ENCODE assay signal across 10 mouse cellular contexts in the genomic region with DNA sequence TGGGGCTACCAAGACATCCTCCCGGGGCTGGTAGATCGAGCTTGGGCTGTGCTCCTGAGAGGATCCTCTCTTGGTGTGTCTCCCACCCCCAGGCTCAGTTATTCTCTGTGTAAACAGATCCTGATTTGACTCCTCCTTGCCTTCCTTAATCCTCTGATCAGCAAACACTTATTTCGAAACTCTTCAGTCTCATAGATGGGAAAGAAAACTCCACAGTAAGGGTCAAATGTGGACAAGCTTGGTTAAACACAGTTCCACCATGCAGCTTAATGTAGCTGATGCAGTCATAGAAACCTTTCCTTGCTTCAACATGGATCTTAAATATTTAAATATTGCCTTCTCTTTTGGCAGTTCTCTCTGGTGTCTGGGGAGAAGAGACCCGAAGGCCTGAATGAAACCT.
DNase-seq lines count a peak whose midpoint lies in the region; ATAC-seq and TF ChIP-seq lines count a peak whose summit lies in the region.
"Had no signal": no experiment of that assay in that cellular context is flagged by ENCODE, and none has a peak within 500 bp of the region (broad histone marks: within the 10 kb centered on the region; RNA-seq: fewer than 3 reads in every experiment).

No protein-coding gene starts in this region.

- H3K9ac ChIP-seq in lung, postnatal 0 days (replicated peaks; ENCODE audit: low read depth): no peak overlapping the region
- no peak overlapping the region for H3K9ac ChIP-seq in forebrain, postnatal 0 days

- 9% methylated on average over 4 of the region's 4 CpGs for WGBS in lung, postnatal 0 days
- 17% methylated on average over 4 of the region's 4 CpGs for WGBS in forebrain, postnatal 0 days
- 7% methylated on average over 4 of the region's 4 CpGs for WGBS in midbrain, embryonic 10.5 days

- no peaks in the 10 kb centered on the region for H3K27me3 ChIP-seq in lung, postnatal 0 days (replicated peaks; ENCODE audit: insufficient read depth, low read length)
- no peaks in the 10 kb centered on the region for H3K27me3 ChIP-seq in forebrain, postnatal 0 days (ENCODE audit: insufficient read depth, low read length)
- peaks cover 32% of the 10 kb centered on the region for H3K27me3 ChIP-seq in midbrain, embryonic 10.5 days (ENCODE audit: low read depth, poor library complexity, severe bottlenecking)

- no peak for TF ChIP-seq EP300 in lung, postnatal 0 days (IDR thresholded peaks at IDR 0.05)

- peak; percentile 61 for ATAC-seq in lung, postnatal 0 days
- no peak for ATAC-seq in forebrain, postnatal 0 days

- intact Hi-C loops in gastrocnemius, adult 2 months (cut with DNase I): no loop called here

- no peak overlapping the region; the same call in 1 of the 2 replicates for H3K4me2 ChIP-seq in lung, postnatal 0 days (replicated peaks; ENCODE audit: low read depth, low read length)
- no peak overlapping the region for H3K4me2 ChIP-seq in forebrain, postnatal 0 days (ENCODE audit: low read depth)

- TF ChIP-seq CTCF in lung, postnatal 0 days (IDR thresholded peaks at IDR 0.05): no peak
- TF ChIP-seq CTCF in forebrain, postnatal 0 days (IDR thresholded peaks at IDR 0.05; ENCODE audit: low read depth): no peak
- no peak for TF ChIP-seq CTCF in gastrocnemius, adult 2 months (IDR thresholded peaks at IDR 0.05)

- no peak overlapping the region for H3K4me3 ChIP-seq in lung, postnatal 0 days (ENCODE audit: low read depth, low read length)
- H3K4me3 ChIP-seq in forebrain, postnatal 0 days (ENCODE audit: low read depth, low read length): no peak overlapping the region
- H3K4me3 ChIP-seq in midbrain, embryonic 10.5 days: peak overlapping the region; percentile 36; the same call in 1 of the 2 replicates
- H3K4me3 ChIP-seq in gastrocnemius, adult 2 months: no peak overlapping the region
- H3K4me3 ChIP-seq: heart, adult 2 months had no signal

- no peaks in the 10 kb centered on the region for H3K9me3 ChIP-seq in lung, postnatal 0 days (ENCODE audit: low read length)
- no peaks in the 10 kb centered on the region for H3K9me3 ChIP-seq in forebrain, postnatal 0 days (ENCODE audit: low read length)
- no peaks in the 10 kb centered on the region for H3K9me3 ChIP-seq in midbrain, embryonic 10.5 days (replicated peaks)

- peak overlapping the region; percentile 64 for H3K27ac ChIP-seq in lung, postnatal 0 days (ENCODE audit: low read length)
- peak overlapping the region; percentile 50 for H3K27ac ChIP-seq in forebrain, postnatal 0 days (ENCODE audit: low read depth, low read length)
- H3K27ac ChIP-seq in midbrain, embryonic 10.5 days (replicated peaks): peak overlapping the region; percentile 91
- H3K27ac ChIP-seq in gastrocnemius, adult 2 months: no peak overlapping the region
- H3K27ac ChIP-seq: heart, adult 2 months had no signal

- peaks cover 12% of the 10 kb centered on the region; the same call in 1 of the 2 replicates for H3K4me1 ChIP-seq in lung, postnatal 0 days (ENCODE audit: insufficient read depth, low read depth, low read length)
- peaks cover 19% of the 10 kb centered on the region for H3K4me1 ChIP-seq in forebrain, postnatal 0 days (ENCODE audit: insufficient read depth)
- peaks cover 53% of the 10 kb centered on the region for H3K4me1 ChIP-seq in midbrain, embryonic 10.5 days

- DNase-seq in lung, postnatal 0 days (ENCODE audit: low spot score): peak; percentile 80
- no peak for DNase-seq in lung, adult 18-20 months
- DNase-seq in forebrain, postnatal 0 days: no peak
- DNase-seq in midbrain, embryonic 10.5 days (ENCODE audit: low spot score): no peak
- DNase-seq in yolk sac, embryonic 10.5 days (ENCODE audit: low spot score): peak; percentile 62
- DNase-seq in gastrocnemius, adult 2 months: no peak
- no peak for DNase-seq in frontal cortex, postnatal 10 days (ENCODE audit: low spot score in 2 of 2)
- DNase-seq in adrenal gland, adult 8-10 months: no peak
- DNase-seq: adrenal gland, postnatal 25 days; heart, adult 2 months had no signal

- H3K36me3 ChIP-seq in lung, postnatal 0 days (ENCODE audit: insufficient read depth, low read length): no peaks in the 10 kb centered on the region
- no peaks in the 10 kb centered on the region for H3K36me3 ChIP-seq in forebrain, postnatal 0 days (ENCODE audit: insufficient read depth)
- no peaks in the 10 kb centered on the region for H3K36me3 ChIP-seq in midbrain, embryonic 10.5 days

Comparison
In these comparisons a context has a peak if more than half of its experiments do, and no peak if none do; other contexts are left out.
1. DNase-seq: peak in lung, postnatal 0 days (single experiment) and yolk sac, embryonic 10.5 days (single experiment); none in lung, adult 18-20 months (0 of 2), forebrain, postnatal 0 days (single experiment), midbrain, embryonic 10.5 days (single experiment), gastrocnemius, adult 2 months (single experiment), frontal cortex, postnatal 10 days (0 of 2) and adrenal gland, adult 8-10 months (single experiment).